Mouse (Mus musculus) stomach, embryonic 15.5 days (tissue): ENCODE results near the gene Dnajc7. TPM values are rescaled to one million over a fixed set of nuclear protein-coding genes. Genes with fewer than 3 reads are reported as not detected.
A peak's percentile ranks its signal among the peaks of the same experiment; 100 is the strongest.

Experiments used
- ATAC-seq: fragments of 200-750 bp; cut with Nextera tagmentation; 2 replicates; pipeline ENCODE4 v1.8.0; 2017; ENCODE audit warnings: low read depth, moderate number of reproducible peaks, moderate TSS enrichment; ENCODE audit not compliant: insufficient read depth, low FRiP score
- H3K27ac ChIP-seq: fragments of 300-500 bp; sonication (generic); 2 replicates; pipeline ENCODE4 v1.5.1; 2015; ENCODE audit warnings: mild to moderate bottlenecking, inconsistent platforms
- H3K27me3 ChIP-seq: fragments of 300-500 bp; sonication (generic); replicated peaks from 2 replicates; pipeline ENCODE4 v1.6.1; 2015; ENCODE audit warnings: inconsistent platforms
- H3K36me3 ChIP-seq: fragments of 300-500 bp; sonication (generic); 2 replicates; pipeline ENCODE4 v1.6.1; 2015; ENCODE audit warnings: inconsistent platforms
- H3K4me1 ChIP-seq: fragments of 300-500 bp; sonication (generic); 2 replicates; pipeline ENCODE4 v1.6.1; 2015; ENCODE audit warnings: inconsistent platforms
- H3K4me2 ChIP-seq: fragments of 300-500 bp; sonication (generic); 2 replicates; pipeline ENCODE4 v1.6.1; 2015; ENCODE audit warnings: mild to moderate bottlenecking, inconsistent platforms
- H3K4me3 ChIP-seq: fragments of 300-500 bp; sonication (generic); replicated peaks from 2 replicates; pipeline ENCODE4 v1.5.1; 2015; ENCODE audit warnings: inconsistent platforms
- H3K9ac ChIP-seq: fragments of 300-500 bp; sonication (generic); 2 replicates; pipeline ENCODE4 v1.6.1; 2015; ENCODE audit warnings: inconsistent platforms
- H3K9me3 ChIP-seq: fragments of 300-500 bp; sonication (generic); 2 replicates; pipeline ENCODE4 v1.6.1; 2016; ENCODE audit warnings: inconsistent platforms
- WGBS: fragments of 180-500 bp; shearing (Covaris S2); methylation state at CpG from one replicate; pipeline ENCODE4 v1.1.7; 2015; 5-methylcytosine and 5-hydroxymethylcytosine counted together
- polyA plus RNA-seq: library from polyadenylated mRNA; unstranded; fragments of >200 nt; fragmentation: Nextera tagmentation; extraction: Ambion mirVana; gene quantifications from 2 replicates; pipeline ENCODE4 v1.2.1, GENCODE M21; 2015

Gene Dnajc7
- polyA plus RNA-seq, 1 experiment from 2014 or later, result 213 TPM

DNA sequence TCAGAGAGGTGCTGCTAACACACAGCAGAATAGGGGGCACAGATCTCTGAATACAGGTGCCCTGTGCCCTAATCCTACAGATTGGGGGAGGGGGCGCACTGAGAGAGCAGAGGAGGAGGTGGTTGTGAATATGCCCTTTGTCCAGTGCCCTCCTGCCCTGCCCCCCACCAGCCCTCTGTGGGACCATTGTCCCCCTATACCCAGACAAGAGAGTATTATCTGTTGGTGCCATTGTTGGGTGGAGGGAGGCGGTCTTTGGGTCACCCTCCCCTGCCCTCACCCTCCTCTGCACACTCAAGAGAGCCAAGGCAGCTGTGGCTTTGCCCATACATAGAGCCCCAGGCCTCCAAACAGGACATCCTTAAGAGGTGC, 44.5 kb downstream of the Dnajc7 start:
- Histone ChIP-seq H3K27ac (peak overlapping the region; percentile 74), H3K36me3 (0 out of 2 replicates have a peak, but pooled peaks cover 11% of the 10 kb centered on the region), H3K27me3 (peaks cover 8% of the 10 kb centered on the region; the same call in 1 of the 2 replicates), H3K9me3 (no peaks in the 10 kb centered on the region), H3K4me3 (peak overlapping the region; percentile 75), H3K4me1 (peaks cover 22% of the 10 kb centered on the region), H3K4me2 (peak overlapping the region; percentile 70), H3K9ac (peak overlapping the region; percentile 17)
- 15% methylated on average over 2 of the region's 2 CpGs for WGBS
- no peak for ATAC-seq

DNA sequence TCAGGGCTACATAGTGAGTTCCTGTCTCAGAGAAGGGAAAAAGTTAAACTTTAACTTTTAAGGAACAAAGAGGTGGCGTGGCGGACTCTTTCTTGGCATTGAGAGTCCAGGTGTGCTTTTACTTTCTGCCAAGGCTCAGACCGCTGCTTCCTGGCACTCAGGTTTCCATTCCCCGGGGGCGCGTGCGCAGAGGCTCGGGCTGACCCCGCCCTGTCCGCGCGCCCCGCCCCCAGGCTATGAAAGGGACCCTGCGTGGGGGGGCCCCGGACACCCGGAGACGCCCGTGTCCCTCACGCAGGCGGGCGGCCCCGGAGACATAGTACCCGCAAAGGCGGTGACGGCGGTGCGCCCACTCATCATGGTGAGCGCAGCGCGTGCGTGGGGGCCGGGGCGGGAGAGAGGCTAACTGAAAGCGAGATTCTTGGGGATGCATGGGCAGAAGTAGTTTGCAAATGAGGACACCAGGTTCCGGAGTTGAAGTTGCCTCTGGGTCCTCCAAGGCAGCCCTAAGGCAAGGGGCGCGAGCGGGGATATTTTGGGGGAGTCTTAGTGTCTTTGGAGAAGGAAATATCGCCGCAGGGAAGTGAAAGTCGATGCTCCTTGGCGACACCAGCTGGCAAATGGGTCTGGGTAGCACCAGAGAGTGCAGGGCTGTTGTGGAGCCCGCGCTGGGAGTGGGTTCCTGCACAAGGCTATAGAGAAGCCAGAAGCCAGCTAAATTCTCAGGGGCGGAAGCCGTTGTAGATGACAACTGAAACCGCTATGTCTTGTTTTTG, 45.1 kb downstream of the Dnajc7 start, which contains the start of gene Cnp:
Gene Cnp (plus strand): TSS at position 197 of the 776 bp plus-strand sequence.
- Histone ChIP-seq H3K4me2 (peak within 1 kb of the TSS; percentile 70), H3K4me1 (peaks cover 22% of the 10 kb centered on the region), H3K4me3 (peak within 1 kb of the TSS; percentile 75), H3K27me3 (peaks cover 8% of the 10 kb centered on the region; the same call in 1 of the 2 replicates), H3K36me3 (0 out of 2 replicates have a peak, but pooled peaks cover 7% of the 10 kb centered on the region), H3K9me3 (no peaks in the 10 kb centered on the region), H3K27ac (peak within 1 kb of the TSS; percentile 74), H3K9ac (peak within 1 kb of the TSS; percentile 17)
- peak; percentile 77 for ATAC-seq
- WGBS, result 1% methylated on average over 47 of the region's 47 CpGs

DNA sequence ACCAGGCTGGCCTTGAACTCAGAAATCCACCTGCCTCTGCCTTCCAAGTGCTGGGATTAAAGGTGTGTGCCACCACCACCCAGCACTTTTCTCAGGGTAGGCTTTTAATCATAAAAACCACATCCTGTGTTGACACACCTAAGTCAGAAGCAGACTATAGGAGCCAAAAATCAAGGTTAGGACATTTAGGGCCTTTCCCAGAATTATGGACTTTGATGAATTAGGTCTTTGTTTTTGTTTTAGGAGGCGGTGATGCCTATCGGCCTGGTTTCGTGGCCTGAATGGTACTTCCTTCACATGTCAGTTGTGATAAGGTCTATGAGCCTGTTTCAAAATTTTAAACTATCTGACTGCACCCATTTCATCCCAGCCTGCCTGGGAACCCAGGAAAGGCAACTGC, 45.8 kb downstream of the Dnajc7 start:
- Histone ChIP-seq H3K4me1 (peaks cover 22% of the 10 kb centered on the region), H3K27me3 (peaks cover 8% of the 10 kb centered on the region; the same call in 1 of the 2 replicates), H3K4me3 (peak overlapping the region; percentile 75), H3K27ac (peak overlapping the region; percentile 74), H3K9me3 (no peaks in the 10 kb centered on the region), H3K36me3 (0 out of 2 replicates have a peak, but pooled peaks cover under 1% of the 10 kb centered on the region), H3K9ac (no peak overlapping the region), H3K4me2 (peak overlapping the region; percentile 70; the same call in 1 of the 2 replicates)
- 71% methylated on average over 3 of the region's 3 CpGs for WGBS
- ATAC-seq, result no peak

DNA sequence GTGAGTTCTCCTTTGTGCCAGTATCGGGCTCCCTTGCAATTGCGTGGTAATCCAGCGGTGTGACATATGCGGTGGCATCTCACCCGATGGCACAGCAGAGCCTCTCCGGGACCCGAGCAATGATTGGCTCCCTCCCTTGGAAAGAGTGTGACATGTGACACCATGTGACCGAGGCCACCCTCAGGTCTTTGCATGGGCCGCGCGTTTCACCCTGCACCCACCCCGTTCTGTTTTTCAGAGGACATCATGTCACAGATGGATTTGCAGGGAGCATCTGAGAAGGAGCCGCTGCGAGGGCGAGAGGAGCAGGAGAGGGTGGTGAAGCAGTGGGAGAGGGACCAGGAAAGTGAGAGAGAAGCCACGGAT, 48.8 kb downstream of the Dnajc7 start:
- H3K4me1 ChIP-seq, result peaks cover 25% of the 10 kb centered on the region
- peaks cover 8% of the 10 kb centered on the region; the same call in 1 of the 2 replicates for H3K27me3 ChIP-seq
- ATAC-seq, result no peak
- 11% methylated on average over 16 of the region's 16 CpGs for WGBS
- no peaks in the 10 kb centered on the region for H3K9me3 ChIP-seq
- H3K9ac ChIP-seq, result no peak overlapping the region
- H3K36me3 ChIP-seq, result no peaks in the 10 kb centered on the region
- H3K4me3 ChIP-seq, result 0 out of 2 replicates have a peak overlapping the region, but pooled peaks have one; percentile 6
- no peak overlapping the region for H3K27ac ChIP-seq
- H3K4me2 ChIP-seq, result peak overlapping the region; percentile 46

DNA sequence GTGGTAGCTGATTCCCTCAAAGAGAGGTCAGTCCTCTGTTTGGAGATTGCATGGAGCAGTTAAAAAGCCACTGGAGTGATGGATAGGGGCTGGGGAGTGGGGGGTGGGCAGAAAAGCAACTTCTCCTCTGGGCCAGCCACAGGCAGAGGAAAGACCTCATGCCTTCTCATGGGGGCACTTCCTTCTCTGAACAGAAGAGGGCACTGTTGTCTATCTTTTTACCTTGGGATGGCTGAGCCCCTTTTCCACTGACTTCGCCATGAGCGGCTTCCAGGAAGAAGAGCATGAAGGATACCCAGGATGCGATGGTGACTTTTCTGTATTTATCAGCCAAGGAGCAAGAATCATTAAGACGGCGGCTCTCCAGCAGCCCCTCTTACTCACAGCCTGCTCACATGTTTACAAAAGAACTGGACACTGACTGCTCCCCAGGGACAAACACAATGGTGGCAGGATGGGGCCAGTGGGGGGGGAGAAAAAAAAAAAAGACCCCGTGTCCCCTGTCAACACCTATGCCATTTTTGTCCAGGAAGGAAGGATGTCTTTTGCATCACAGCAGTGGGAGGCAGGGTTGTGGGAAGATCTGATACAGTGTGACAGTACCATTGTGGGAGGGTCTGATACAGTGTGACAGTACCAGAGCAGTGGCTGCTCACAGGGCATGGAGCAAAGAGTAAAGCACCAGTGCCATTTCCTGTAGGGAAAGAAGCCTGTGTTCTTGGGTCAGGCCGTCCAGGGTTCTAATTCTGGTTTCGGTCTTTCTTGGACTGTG, 49.4 kb downstream of the Dnajc7 start:
- Histone ChIP-seq H3K9ac (no peak overlapping the region), H3K36me3 (no peaks in the 10 kb centered on the region), H3K4me2 (peak overlapping the region; percentile 46), H3K4me3 (0 out of 2 replicates have a peak overlapping the region, but pooled peaks have one; percentile 6), H3K9me3 (no peaks in the 10 kb centered on the region), H3K27me3 (peaks cover 8% of the 10 kb centered on the region; the same call in 1 of the 2 replicates), H3K27ac (no peak overlapping the region), H3K4me1 (peaks cover 20% of the 10 kb centered on the region)
- ATAC-seq, result 0 out of 2 replicates have a peak, but pooled peaks have one; percentile 13
- 8% methylated on average over 8 of the region's 8 CpGs for WGBS

DNA sequence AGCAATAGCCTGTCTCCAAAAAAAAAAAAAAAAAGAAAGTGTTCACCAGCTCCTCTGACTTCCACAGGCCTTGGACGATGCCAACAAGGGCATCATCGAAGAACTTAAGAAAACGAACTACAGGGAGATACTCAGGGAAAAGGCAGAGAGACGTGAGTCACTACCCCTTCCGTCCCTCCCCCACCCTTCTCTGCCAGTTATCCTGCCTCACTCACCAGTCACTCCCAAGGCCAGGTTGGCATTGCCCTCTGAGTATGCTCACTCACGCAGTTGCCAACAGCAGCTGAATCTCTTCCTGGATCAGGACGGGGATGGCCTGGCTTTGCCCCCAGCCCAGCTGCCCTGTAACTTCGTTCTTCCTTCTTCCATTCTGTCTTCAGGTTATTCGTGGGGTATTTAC, 50.2 kb downstream of the Dnajc7 start:
- H3K27ac ChIP-seq, result no peak overlapping the region
- H3K9me3 ChIP-seq, result no peaks in the 10 kb centered on the region
- H3K4me2 ChIP-seq, result no peak overlapping the region
- H3K36me3 ChIP-seq, result no peaks in the 10 kb centered on the region
- H3K27me3 ChIP-seq, result peaks cover 8% of the 10 kb centered on the region; the same call in 1 of the 2 replicates
- H3K9ac ChIP-seq, result no peak overlapping the region
- ATAC-seq, result no peak
- peaks cover 15% of the 10 kb centered on the region for H3K4me1 ChIP-seq
- no peak overlapping the region for H3K4me3 ChIP-seq
- WGBS, result 57% methylated on average over 9 of the region's 9 CpGs

- H3K9me3 ChIP-seq, result no peaks in the 10 kb centered on the region
- WGBS, result 88% methylated on average over 8 of the region's 8 CpGs
- no peak overlapping the region for H3K4me3 ChIP-seq
- H3K4me2 ChIP-seq, result no peak overlapping the region
- no peaks in the 10 kb centered on the region for H3K36me3 ChIP-seq
- H3K27me3 ChIP-seq, result peaks cover 8% of the 10 kb centered on the region; the same call in 1 of the 2 replicates
- peaks cover 13% of the 10 kb centered on the region for H3K4me1 ChIP-seq
- no peak overlapping the region for H3K9ac ChIP-seq
- H3K27ac ChIP-seq, result no peak overlapping the region
- ATAC-seq, result no peak
Measured at GRCm38 (mm10) chr11:100568692-100569091, 51.3 kb downstream of the Dnajc7 start.

DNA sequence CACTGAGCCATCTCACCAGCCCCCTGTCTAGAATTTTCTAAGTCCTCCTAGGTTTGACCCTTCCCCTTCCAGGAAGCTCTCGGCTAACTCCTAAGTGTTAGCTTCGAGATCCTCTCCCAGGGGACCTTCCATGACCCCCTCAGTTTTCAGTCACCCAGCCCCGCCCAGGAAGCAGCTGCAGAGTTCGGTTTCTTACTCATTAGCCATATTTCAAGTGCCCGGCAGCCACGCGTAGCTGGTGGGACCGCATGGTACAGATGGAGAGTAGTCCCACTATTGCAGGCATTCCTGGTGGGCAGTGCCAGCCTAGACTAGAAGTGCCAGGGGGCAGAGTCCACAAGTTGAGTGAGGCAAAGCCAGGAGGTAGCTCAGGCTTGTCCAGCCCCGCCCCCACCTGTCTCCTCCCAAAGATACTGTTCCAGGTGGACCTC, 52.1 kb downstream of the Dnajc7 start:
- H3K27me3 ChIP-seq, result peaks cover 8% of the 10 kb centered on the region; the same call in 1 of the 2 replicates
- no peaks in the 10 kb centered on the region for H3K9me3 ChIP-seq
- no peak for ATAC-seq
- H3K4me2 ChIP-seq, result no peak overlapping the region
- WGBS, result 37% methylated on average over 9 of the region's 9 CpGs
- H3K9ac ChIP-seq, result no peak overlapping the region
- H3K27ac ChIP-seq, result no peak overlapping the region
- H3K36me3 ChIP-seq, result no peaks in the 10 kb centered on the region
- no peak overlapping the region for H3K4me3 ChIP-seq
- peaks cover 13% of the 10 kb centered on the region for H3K4me1 ChIP-seq

GRCm38 (mm10) chr11:100567229-100567628, 52.7 kb downstream of the Dnajc7 start:
- H3K9me3 ChIP-seq, result no peaks in the 10 kb centered on the region
- H3K4me1 ChIP-seq, result peaks cover 13% of the 10 kb centered on the region
- H3K27me3 ChIP-seq, result peaks cover 8% of the 10 kb centered on the region; the same call in 1 of the 2 replicates
- no peaks in the 10 kb centered on the region for H3K36me3 ChIP-seq
- no peak overlapping the region for H3K4me3 ChIP-seq
- H3K9ac ChIP-seq, result no peak overlapping the region
- H3K4me2 ChIP-seq, result no peak overlapping the region
- 62% methylated on average over 5 of the region's 5 CpGs for WGBS
- no peak overlapping the region for H3K27ac ChIP-seq
- no peak for ATAC-seq

GRCm38 (mm10) chr11:100564703-100565102, 55.3 kb downstream of the Dnajc7 start:
- H3K36me3 ChIP-seq, result no peaks in the 10 kb centered on the region
- H3K27me3 ChIP-seq, result no peaks in the 10 kb centered on the region
- H3K4me1 ChIP-seq, result peaks cover 4% of the 10 kb centered on the region; the same call in 1 of the 2 replicates
- H3K4me3 ChIP-seq, result no peak overlapping the region
- WGBS, result 88% methylated on average over 6 of the region's 6 CpGs
- H3K9ac ChIP-seq, result no peak overlapping the region
- H3K9me3 ChIP-seq, result no peaks in the 10 kb centered on the region
- no peak overlapping the region for H3K4me2 ChIP-seq
- no peak overlapping the region for H3K27ac ChIP-seq
- no peak for ATAC-seq

GRCm38 (mm10) chr11:100564297-100564696, 55.7 kb downstream of the Dnajc7 start:
- Histone ChIP-seq H3K4me1 (peaks cover 4% of the 10 kb centered on the region; the same call in 1 of the 2 replicates), H3K27me3 (no peaks in the 10 kb centered on the region), H3K9me3 (no peaks in the 10 kb centered on the region), H3K4me3 (no peak overlapping the region), H3K9ac (no peak overlapping the region), H3K27ac (no peak overlapping the region), H3K36me3 (no peaks in the 10 kb centered on the region), H3K4me2 (no peak overlapping the region)
- WGBS, result 58% methylated on average over 15 of the region's 15 CpGs
- ATAC-seq, result no peak
